Mouse (Mus musculus) MEL (cell line): ENCODE data around the gene Gm15127. TPM values are rescaled to one million over a fixed set of nuclear protein-coding genes. Genes with fewer than 3 reads are reported as not detected.
"Not testable (repeated sequence)": the region's sequence is repeated elsewhere in the genome, so short reads cannot be mapped to it uniquely, and the experiment has no call there.

Source experiments
- DNase-seq: peaks from one replicate; pipeline ENCODE4 v3.0.0; 2011; ENCODE audit warnings: low read depth, low spot score
- H3K27ac ChIP-seq: 2 replicates; pipeline ENCODE4 v1.5.1; 2012; ENCODE audit warnings: low read depth, mild to moderate bottlenecking, control low read depth, low read length, moderate library complexity; ENCODE audit not compliant: control insufficient read depth
- H3K27me3 ChIP-seq, 2 experiments: fragments of 150-350 bp in 1 of 2; sonication (generic) in 1 of 2; 2 replicates each; pipeline ENCODE4 v1.6.1; 2012; ENCODE audit warnings: low read length in 2 of 2, mild to moderate bottlenecking in 2 of 2, improper control_type of control experiment in 1 of 2, moderate library complexity in 1 of 2; ENCODE audit not compliant: insufficient read depth in 2 of 2, control insufficient read depth in 1 of 2
- H3K36me3 ChIP-seq, 2 experiments: 2 replicates each; pipeline ENCODE4 v1.6.1; 2012 to 2014; ENCODE audit warnings: low read length in 2 of 2, improper control_type of control experiment in 1 of 2, inconsistent platforms in 1 of 2, mild to moderate bottlenecking in 1 of 2; ENCODE audit not compliant: insufficient read depth in 2 of 2, control insufficient read depth in 1 of 2
- H3K4me1 ChIP-seq, 2 experiments: fragments of 150-350 bp in 1 of 2; sonication (generic) in 1 of 2; 2 replicates each; pipeline ENCODE4 v1.6.1; 2012; ENCODE audit warnings: low read length in 2 of 2, improper control_type of control experiment in 1 of 2, mild to moderate bottlenecking in 1 of 2; ENCODE audit not compliant: insufficient read depth in 2 of 2, control insufficient read depth in 1 of 2
- H3K4me3 ChIP-seq, 2 experiments: fragments of 150-350 bp in 1 of 2; sonication (generic) in 1 of 2; 2 replicates each; pipeline ENCODE4 v1.5.1; 2012; ENCODE audit warnings: low read depth in 2 of 2, low read length in 2 of 2, mild to moderate bottlenecking in 2 of 2, moderate library complexity in 2 of 2, control low read depth in 1 of 2, improper control_type of control experiment in 1 of 2; ENCODE audit not compliant: control insufficient read depth in 1 of 2, insufficient read depth in 1 of 2
- H3K79me2 ChIP-seq: 2 replicates; pipeline ENCODE4 v1.6.1; 2012; ENCODE audit warnings: mild to moderate bottlenecking, low read length, moderate library complexity; ENCODE audit not compliant: control insufficient read depth, poor library complexity, insufficient read depth
- H3K9ac ChIP-seq: 2 replicates; pipeline ENCODE4 v1.6.1; 2012; ENCODE audit warnings: low read depth, mild to moderate bottlenecking, control low read depth, low read length, moderate library complexity; ENCODE audit not compliant: control insufficient read depth, poor library complexity, severe bottlenecking
- H3K9me3 ChIP-seq: fragments of 150-350 bp; sonication (generic); replicated peaks from 2 replicates; pipeline ENCODE4 v1.6.1; 2012; ENCODE audit warnings: mild to moderate bottlenecking, low read length, improper control_type of control experiment, moderate library complexity; ENCODE audit not compliant: insufficient read depth
- polyA plus RNA-seq, 2 experiments: library from polyadenylated mRNA; stranded (reverse) in 1 of 2; unstranded in 1 of 2; fragments of >175 nt in 1 of 2; fragments of >200 nt in 1 of 2; gene quantifications; 2 replicates each; pipeline versions ENCODE4 v1.2.1 to v1.2.4; 2012; ENCODE audit warnings: low replicate concordance in 2 of 2, low read depth in 1 of 2; ENCODE audit not compliant: insufficient read length in 2 of 2, insufficient read depth in 1 of 2, missing spikeins in 1 of 2
- total RNA-seq: library from RNA; depleted of rRNA; stranded (reverse); fragments of 300-350 nt; gene quantifications from 2 replicates; pipeline ENCODE4 v1.2.3, GENCODE M21; 2012; rRNA removed

Gm15127 gene
- total RNA-seq (not detected in 2 replicates), polyA plus RNA-seq (not detected)

DNA sequence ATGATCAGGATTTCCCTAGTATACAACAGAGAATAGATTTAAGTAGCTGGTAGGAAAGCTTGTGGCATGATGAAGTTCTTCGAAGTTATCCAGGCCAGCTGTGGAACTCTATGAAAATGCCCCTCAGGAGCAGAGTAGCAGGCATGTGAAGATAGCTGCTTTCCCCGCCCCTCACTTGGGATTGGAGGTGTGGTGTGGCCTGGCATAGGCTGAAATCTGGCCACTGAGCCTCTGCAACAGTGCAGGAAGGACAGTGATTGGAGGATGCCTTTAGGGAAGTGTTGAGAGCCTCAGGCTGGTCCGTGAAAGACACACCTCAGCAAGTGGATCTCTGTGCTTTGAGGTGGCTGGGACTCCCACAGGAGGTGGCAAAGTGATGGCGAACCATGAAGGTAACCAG, at the start of gene Gm15127:
TSS of gene Gm15127 (plus strand) at position 301 of the 400 bp plus-strand sequence.
- H3K9ac ChIP-seq, H3K9me3 ChIP-seq, H3K4me3 ChIP-seq, H3K36me3 ChIP-seq, H3K27me3 ChIP-seq, H3K27ac ChIP-seq, DNase-seq, H3K79me2 ChIP-seq, H3K4me1 ChIP-seq: not testable (repeated sequence)

DNA sequence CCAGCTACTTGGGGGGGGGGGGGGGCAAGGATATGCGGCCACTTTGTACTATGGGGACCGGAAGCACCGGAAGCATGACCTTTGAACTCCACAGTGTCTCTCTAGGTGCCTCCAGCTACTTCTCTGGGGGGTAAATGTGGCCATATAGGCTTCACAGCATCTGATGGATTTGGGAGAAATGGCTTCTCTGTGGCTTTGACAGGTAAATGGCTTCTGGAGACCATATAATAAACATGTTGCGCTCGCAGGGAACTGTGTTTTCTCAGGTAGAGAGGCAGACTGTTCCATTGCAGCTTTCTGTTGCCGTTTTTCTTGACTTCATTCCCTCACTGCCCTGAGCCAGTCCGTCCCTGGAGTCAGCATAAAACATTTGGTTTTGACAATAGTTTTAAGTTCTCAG, 48.3 kb upstream of the Gm15127 start, which contains the start of gene Gm8334:
TSS of gene Gm8334 (minus strand) at position 101 of the 400 bp plus-strand sequence.
- not testable (repeated sequence) for H3K36me3 ChIP-seq, H3K4me1 ChIP-seq, H3K9me3 ChIP-seq, H3K9ac ChIP-seq, H3K27me3 ChIP-seq, H3K79me2 ChIP-seq, H3K4me3 ChIP-seq, DNase-seq, H3K27ac ChIP-seq

- H3K79me2 ChIP-seq, H3K4me1 ChIP-seq, H3K9me3 ChIP-seq, H3K27ac ChIP-seq, H3K36me3 ChIP-seq, H3K9ac ChIP-seq, H3K4me3 ChIP-seq, DNase-seq, H3K27me3 ChIP-seq: not testable (repeated sequence)
Observed at GRCm38 (mm10) chrX:148676290-148676689, 12.9 kb downstream of the Gm15127 start.

Other genes with a start within 250 kb of the Gm15127 start
- gene Gm15114, start 174.6 kb upstream of the Gm15127 start, total RNA-seq, result not detected in 2 replicates
- gene Gm15114, start 174.6 kb upstream of the Gm15127 start, polyA plus RNA-seq, result not detected
- gene Gm8334, start 48.4 kb upstream of the Gm15127 start, total RNA-seq, result not detected in 2 replicates
- not detected for gene Gm8334, start 48.4 kb upstream of the Gm15127 start, polyA plus RNA-seq
- not detected in 2 replicates for gene Luzp4, start 194.0 kb downstream of the Gm15127 start, total RNA-seq
- gene Luzp4, start 194.0 kb downstream of the Gm15127 start, polyA plus RNA-seq, result not detected